Mouse (Mus musculus) cerebellum, adult 9-11 months (tissue): ENCODE results near the gene Usp17la.
"Not testable (repeated sequence)": the region's sequence is repeated elsewhere in the genome, so short reads cannot be mapped to it uniquely, and the experiment has no call there.

Experiments
- DNase-seq: peaks from one replicate; pipeline ENCODE4 v3.0.0; 2022

Usp17la gene

DNA sequence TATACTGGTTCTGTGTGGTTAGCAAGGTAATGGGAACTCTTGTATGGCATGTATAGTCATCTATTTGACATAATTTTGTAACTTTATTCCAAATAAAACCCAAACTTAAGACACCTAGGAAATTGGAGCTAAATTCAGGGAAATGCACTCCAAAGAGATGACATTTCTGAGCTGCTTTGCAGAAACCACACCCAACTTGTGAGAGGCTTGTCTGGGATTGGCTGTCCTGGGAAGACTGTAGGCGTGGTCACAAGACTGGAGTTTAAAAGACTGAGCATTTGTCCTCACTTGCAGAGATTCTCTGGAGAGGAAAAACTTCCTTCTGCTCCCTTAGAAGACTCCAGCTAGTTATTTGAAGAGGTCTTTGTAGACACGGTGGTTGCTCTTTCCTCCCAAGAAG lies at the start of gene Usp17la:
TSS of gene Usp17la (plus strand) at position 301 of the 400 bp plus-strand sequence.
- DNase-seq: not testable (repeated sequence)

DNA sequence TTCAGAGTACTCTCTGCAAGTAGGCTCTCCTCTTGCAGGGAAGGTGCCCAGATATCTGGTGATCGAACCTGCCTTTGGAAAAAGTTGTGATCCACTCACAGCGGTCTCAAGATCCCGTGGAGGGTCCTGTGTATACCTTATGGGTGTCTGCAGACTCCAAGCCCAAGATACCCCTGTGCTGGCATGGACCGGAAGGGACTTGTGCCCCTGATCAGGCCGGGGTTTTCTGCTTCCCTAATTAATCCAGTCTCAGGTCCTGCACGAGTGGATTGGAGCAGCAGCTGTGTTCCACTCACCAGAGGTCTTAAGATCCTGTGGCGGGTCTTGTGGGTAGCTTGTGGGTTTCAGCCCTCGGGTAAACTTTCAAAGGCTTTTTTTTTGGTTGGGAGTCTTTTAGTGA lies 46.5 kb upstream of the Usp17la start:
- not testable (repeated sequence) for DNase-seq

GRCm38 (mm10) chr7:104842503-104842902 lies 14.3 kb upstream of the Usp17la start, which contains the start of gene Usp17lb:
Usp17lb (minus strand) TSS chr7:104842603.
- no peak for DNase-seq

DNA sequence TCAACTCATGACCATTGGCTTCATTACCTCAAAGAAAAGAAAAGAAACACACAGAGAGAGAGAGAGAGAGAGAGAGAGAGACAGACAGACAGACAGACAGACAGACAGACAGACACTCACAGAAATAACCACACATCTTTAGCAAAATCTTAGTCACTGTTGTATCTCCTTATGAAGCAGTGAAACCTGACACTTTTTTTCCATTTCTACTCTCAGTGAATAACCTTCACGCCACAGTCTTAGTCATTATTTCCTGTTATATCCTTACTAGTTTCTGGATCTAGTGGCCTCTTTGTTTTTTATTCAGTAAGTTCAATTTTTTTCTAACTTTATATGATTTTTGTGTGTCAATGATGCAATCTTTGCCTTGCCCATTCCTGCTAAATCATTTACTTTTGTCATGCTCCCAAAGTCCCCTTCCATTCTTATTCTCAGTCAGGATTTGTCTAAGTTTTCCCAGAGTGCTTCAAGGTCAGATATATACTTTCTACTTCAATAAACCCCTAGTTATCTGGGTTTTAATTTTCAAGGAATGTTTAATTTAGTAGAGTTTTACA lies 13.0 kb upstream of the Usp17la start:
- no peak for DNase-seq

DNA sequence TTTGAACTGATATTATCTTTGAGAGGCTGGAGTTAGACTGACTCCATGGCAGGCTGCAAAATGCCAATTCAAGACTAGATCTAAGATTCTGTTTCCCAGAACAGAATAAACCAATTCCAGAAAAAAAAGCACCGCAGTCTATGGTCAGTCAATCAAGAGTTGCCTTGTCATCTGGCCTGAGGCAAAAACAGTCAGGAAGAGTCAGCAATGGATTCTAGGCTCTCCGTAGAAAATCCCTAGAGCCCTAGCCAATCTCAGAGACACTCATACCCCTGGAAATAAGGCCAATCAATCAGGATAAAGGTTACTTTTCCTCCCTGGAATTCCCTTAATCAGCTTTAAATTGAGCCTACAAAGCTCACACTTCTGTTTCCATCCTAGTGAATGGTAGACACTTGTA lies 5.3 kb upstream of the Usp17la start:
- DNase-seq: not testable (repeated sequence)

GRCm38 (mm10) chr7:104855248-104855750 lies 1.5 kb upstream of the Usp17la start:
- no peak for DNase-seq

GRCm38 (mm10) chr7:104857683-104858082 lies 874 bp downstream of the Usp17la start:
- DNase-seq: no peak

DNA sequence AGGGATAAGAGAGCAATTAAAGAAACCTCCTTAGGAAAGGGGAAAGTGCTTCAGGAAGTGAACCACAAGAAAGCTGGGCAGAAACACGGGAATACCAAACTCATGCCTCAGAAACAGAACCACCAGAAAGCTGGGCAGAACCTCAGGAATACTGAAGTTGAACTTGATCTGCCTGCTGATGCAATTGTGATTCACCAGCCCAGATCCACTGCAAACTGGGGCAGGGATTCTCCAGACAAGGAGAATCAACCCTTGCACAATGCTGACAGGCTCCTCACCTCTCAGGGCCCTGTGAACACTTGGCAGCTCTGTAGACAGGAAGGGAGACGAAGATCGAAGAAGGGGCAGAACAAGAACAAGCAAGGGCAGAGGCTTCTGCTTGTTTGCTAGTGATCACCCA lies 4.6 kb downstream of the Usp17la start:
- DNase-seq: no peak

GRCm38 (mm10) chr7:104877731-104878130 lies 20.9 kb downstream of the Usp17la start, which contains the start of gene Olfr665:
Olfr665 (plus strand) TSS chr7:104878031.
- DNase-seq: no peak

DNA sequence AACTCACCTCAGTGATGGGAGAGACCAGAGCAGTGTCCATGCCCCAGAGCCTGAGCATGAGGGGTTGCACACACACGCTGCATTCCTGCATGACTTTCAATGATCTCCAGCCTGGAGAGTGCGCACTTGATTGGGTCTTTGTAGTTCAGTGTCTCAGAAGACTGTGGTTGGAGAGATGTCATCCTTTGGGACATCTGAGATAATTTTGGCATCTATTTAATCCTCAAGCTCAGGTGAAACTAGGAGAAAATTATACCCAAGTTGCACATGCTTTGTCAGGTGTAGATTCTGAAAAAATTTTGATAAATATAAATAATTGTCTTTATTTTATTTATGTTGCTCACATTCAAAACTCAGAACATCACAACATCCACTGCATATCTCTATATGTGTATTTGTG lies 39.0 kb downstream of the Usp17la start, which contains the start of gene Olfr666:
TSS of gene Olfr666 (minus strand) at position 101 of the 400 bp plus-strand sequence.
- DNase-seq: no peak
